Mouse (Mus musculus): ENCODE measurements around the gene Ell.

The Ell gene

DNA sequence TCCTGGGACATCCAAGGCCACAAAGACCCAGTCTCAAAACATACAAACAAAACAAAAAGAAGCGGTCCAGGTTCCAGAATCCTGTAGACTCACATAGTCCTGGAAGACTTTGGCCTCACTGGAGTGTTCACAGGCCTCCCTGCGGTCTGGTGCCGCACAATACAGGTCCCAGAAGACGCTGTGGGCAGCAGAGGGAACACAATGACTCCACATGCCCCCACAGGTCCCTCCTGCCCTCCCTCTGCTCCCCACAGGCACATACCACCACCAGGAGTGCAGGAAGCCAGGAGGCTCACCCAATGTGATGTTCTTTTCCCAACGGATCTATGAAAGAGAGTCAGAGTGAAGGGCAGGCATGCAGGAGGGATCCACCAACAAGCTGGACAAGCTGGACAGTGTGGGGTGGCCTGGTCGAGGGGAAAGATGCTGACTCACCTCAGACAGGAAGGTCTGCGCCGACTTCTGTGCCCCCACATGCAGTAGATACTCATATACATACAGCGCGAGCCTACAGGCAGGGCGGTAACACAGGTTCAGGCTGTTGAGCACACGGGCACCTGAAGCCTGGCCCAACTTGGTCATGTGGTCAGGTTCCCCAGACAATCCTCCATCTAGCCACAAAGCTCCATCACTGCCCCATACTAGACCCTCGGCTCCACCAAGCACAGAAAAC, 63.0 kb downstream of the Ell start:
- in situ Hi-C loops (cut with MboI; ENCODE audit: low pct_unique_long_range_greater_than_20kb in 1 of 2, low sequenced_read_pairs in 2 of 2, unreplicated experiment in 1 of 2) = no loop called here

DNA sequence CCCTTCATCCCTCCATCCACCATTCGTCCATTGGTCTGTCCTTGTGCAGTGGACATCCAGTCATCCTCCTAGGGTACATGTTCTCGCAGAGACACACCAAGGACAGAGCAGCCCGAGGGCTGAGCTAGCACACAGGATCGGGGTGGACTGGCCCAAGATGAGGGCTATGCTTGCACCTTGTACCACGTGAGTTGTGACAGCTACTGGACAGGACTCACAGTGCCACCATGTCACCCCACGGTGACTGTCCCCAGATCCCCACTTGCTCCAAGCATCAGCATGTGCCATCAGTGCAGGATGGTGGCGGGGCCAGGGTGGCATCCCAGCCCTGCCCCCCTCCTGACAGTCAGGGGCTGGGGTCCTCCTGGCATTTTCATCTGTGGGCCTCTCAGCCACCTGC, 65.3 kb downstream of the Ell start:
- in situ Hi-C loops (cut with MboI; ENCODE audit: low pct_unique_long_range_greater_than_20kb in 1 of 2, low sequenced_read_pairs in 2 of 2, unreplicated experiment in 1 of 2) = no loop called here

DNA sequence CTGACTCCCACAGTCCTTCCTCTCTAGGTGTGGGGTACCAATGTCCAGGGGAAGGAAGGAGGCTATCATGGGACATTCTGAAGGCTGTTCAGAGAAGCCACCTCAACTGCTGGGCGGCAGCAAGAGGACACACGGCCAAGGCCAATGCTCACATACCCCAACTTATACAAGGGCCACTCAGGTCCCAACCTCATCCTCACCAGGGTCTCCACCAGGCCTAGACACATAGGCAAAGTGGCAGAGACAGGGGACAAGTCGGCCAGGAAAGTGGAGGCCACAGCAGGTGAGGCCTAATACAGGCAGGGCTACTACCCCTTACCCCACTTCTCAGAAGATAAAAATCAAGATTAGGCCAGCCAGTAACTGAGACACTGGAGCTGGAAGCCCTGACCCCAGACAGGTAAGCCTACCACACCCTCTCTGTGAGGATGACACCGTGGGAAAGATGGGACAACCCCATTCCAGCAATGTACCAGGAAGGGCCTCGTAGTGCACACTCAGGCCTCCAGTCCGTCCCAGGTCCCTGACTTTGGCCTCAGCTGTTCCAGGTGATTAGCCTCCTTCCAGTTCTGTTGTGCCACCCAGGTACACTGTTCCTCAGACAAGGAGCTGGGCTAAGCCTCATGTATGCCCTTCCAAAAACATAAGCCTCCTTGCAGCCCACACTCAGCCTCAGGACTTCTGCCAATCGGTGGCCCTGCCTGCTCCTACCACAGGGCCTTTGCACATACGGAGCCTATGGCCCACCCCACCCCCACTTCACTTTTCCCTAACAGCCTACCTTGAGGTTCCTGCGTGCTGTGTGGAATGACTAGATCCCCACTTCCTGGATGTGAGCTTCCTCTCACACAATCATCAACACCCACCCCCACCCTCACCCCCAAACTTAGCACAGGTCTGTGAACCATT, 66.9 kb downstream of the Ell start:
- in situ Hi-C loops (cut with MboI; ENCODE audit: low pct_unique_long_range_greater_than_20kb in 1 of 2, low sequenced_read_pairs in 2 of 2, unreplicated experiment in 1 of 2) = no loop called here

DNA sequence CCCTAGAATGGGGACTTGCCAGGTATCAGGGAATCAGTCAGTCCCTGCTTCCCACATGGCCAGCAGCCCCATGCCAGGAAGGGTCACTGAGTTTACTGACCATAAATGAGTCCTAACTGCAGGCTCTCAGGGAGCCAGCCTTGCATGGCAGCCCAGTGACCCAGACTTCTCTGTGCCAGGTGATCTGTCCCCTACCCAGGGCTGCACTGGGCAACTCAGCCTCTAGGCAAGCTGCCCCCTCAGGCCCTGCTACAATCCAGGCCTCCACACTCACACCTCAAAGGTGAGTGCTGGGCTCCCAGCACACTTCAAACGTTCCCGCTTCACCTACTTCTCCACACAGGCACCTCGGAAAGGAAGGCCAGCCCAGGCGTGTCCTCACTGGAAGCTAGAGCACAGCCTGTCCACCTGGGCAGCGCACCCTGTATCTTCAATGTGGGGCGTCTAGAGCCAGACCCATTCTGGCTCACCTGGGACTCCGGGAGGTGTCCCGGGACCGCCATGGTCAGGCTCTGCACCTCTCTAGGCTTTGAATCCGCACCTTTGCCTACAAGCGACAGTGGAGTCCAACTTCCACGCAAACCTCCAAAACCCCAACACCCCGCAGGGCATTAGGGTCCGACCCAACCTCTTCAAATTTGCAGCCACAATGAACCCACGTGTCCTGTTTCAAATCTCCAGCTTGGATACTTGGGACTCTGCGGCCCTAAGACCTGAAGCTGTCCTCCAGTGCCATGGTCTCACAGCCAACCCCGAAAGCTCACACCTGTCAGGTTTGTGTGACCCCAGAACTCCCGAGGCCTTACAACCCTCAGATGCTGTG, 67.7 kb downstream of the Ell start:
- in situ Hi-C loops (cut with MboI; ENCODE audit: low pct_unique_long_range_greater_than_20kb in 1 of 2, low sequenced_read_pairs in 2 of 2, unreplicated experiment in 1 of 2) = no loop called here

DNA sequence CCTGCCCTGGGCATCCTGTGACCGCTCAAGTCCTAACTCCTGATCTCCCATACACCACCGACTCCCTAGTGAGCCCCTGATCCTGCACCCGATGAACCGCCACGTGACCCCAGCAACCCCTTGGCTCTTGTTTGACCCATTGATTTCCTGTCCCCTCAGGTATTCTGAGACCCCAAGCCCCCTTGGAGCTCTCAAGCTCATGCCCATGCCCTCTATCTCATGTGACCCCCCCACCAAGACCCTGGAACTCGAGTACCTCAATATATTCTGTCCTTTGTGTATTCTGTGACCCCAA, 68.3 kb downstream of the Ell start:
- in situ Hi-C loops (cut with MboI; ENCODE audit: low pct_unique_long_range_greater_than_20kb in 1 of 2, low sequenced_read_pairs in 2 of 2, unreplicated experiment in 1 of 2) = no loop called here

DNA sequence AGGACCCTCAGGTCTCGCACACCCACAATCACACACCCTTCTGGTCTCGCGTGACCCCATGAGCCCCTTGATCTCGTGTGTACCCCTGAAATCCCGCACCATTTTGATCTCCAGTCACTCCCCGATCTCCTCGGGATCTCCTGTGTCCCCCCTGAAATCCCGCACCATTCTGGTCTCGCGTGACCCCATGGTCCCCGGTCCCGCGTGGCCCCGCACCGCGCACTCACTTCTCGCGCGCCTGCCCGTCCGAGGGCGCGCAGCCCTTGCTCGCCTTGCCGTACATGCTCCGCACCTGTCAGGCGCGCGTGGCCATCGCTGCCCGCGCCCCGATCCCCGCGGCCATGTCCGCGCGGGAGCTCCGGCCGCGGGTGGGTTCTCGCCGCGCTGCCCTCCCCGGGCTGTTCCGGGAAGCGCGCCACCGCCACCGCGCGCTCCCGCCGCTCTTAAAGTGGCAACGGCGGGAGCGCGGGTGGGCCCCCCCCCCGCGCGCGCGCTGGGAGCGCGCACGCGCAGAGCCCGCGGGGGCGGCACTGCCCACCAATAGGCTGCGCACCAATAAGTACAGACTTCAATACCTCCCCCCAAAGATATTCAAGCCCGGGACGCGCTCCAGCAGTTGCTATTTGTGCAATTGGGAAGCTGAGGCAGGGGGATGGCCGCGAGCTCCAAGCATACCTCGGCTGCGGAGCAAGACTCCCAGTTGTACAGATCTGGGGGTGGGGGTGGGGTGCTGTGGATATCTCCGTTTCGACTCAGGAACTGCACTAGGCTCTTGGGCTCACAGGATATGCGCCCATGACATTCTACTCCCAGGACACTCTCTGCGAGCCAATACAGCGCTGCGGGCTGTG, 68.9 kb downstream of the Ell start:
- in situ Hi-C loops (cut with MboI; ENCODE audit: low pct_unique_long_range_greater_than_20kb in 1 of 2, low sequenced_read_pairs in 2 of 2, unreplicated experiment in 1 of 2) = no loop called here

DNA sequence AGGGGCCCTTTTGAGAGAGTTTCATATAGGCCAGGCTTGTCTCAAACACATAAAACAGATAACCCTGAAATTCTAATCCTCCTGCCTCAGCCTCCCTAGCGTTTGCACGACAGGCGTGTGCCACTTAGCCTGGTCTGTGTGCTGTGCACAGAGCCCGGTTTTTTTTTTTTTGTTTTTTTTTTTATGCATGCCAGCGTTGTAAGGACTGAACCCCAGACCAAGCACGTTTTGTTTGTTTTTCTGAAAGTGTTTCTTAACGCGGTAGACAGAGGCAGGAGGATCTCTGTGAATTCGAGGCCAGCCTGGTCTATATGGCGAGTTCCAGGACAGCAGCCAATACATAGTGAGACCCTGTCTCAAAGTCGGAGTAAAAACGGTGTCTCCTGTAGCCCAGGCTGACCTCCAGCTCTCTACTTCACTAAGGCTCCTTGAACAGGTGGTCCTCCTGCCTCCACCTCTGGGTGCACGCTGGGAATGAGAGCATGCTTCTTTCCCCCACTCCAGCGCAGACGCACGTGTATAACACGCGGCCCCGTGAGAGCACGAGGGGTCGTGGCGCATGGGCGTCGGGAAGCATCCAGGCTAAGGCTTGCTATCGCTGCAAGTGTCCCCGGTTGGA, 69.6 kb downstream of the Ell start, which contains the start of gene Ssbp4:
Gene Ssbp4, minus strand, starts transcription at position 124 of the 619 bp plus-strand sequence.
- in situ Hi-C loops (cut with MboI; ENCODE audit: low pct_unique_long_range_greater_than_20kb in 1 of 2, low sequenced_read_pairs in 2 of 2, unreplicated experiment in 1 of 2) = no loop called here

DNA sequence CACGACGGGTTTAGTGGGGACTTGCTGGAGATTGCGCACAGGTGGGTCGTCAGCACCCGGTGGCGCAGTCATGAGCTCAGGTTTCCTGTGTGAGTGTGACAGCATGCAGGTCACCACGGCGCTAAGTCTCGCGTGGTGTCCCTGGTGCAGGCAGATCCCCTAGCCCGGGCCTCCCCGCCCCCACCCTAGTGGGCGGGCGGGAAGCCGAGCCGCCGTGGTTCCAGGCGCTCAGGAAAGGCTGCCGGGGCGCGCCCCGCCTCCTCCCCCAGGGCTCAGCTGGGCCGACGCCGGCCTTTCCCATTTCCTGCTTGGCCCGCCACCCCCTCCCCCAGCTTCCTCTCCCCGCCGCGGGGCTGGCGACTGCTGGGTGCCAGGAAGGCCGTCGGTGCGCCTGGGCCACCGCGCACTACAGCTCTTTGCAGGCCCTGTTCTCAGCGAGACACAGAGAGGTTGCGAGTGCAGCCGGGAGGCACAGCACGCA, 70.2 kb downstream of the Ell start:
- in situ Hi-C loops (cut with MboI; ENCODE audit: low pct_unique_long_range_greater_than_20kb in 1 of 2, low sequenced_read_pairs in 2 of 2, unreplicated experiment in 1 of 2) = no loop called here

DNA sequence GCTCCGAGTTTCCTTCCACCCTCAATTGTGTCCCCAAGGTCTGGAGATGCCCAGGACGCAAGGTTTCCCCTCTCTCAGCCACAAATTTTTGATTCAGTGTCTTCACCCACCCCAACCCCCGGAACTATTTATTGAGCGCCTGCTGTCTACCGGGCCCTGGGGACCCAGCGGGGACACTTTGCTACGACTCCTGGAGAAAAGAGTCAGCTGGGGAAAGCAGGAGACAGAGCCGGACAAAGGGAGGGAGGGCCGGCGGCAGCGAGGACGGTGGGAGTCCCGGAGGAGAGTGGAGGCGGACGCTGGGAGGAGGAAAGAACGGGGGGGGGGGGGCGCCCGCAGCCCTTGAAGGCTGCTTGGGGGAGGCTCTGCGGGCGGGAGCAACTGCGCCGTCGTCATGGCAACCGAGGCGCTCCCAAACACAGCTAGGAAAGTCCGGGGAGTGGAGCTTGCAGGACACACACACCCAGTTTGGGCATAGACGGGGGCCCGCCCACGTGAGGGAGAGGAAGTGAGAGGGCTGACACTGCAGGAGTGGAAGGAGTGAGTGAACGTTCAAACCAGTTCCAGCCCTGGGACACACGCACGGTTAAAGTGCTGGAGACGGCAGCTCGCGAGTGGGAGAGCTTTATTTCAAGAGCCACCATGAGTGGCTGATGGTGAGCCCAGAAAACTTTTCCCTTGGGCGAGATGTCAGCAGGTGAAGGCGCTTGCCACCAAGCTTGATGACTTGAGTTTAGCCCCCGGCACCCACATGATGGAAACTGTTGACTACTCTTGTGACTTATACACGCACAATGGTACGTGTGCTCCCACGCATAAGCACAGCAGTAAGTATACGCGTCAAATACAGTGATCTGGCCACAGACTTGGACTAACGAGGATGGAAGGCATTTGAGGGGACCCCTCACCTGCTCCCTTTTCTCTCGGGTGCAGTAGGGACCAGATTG, 70.9 kb downstream of the Ell start:
- in situ Hi-C loops (cut with MboI; ENCODE audit: low pct_unique_long_range_greater_than_20kb in 1 of 2, low sequenced_read_pairs in 2 of 2, unreplicated experiment in 1 of 2) = no loop called here

DNA sequence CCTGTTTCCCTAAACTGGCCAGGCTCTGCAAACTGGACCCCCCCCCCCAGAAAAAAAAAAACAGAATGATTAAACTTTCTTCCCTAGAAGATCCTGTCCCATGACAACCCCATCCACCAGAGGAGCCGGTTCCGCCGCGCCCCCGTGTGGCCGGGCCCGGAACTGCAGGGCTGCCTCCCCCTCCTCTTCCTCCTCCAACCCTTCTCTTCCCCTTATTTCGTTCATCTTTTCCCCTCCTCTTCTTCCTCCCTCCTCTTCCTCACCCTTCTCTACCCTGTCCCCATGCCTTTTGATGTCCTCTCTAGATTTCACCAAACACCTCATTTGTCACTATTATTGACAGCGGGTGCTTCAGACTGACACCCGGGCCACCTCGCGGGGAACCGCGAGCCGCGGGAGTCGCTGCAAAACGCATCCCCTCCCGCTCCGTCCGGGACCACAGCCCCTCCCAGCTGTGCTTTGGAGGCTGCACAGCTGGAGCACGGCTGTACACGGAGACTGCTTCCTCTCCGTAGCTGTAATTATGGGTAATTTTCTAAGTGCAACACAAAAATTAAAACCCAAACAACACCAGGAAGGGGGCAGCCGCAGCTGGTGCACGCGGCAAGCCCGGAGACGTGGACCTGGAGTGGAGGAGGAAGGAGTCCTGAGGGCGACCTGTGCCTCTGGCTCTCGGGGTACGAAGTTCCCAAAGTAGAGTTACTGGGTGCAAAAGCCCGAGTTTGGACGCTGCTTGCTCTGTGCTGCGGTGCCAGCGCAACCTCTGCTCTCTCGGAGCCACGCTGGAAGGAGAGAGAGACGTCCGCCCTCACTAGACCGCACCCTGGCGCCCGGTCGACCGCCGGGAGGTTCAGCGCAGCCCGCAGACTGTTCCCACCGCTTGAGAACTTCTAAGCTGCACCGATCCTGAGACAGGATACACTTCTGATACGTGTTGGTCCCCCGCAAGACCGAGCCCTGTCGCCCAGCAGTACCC, 71.8 kb downstream of the Ell start:
- in situ Hi-C loops (cut with MboI; ENCODE audit: low pct_unique_long_range_greater_than_20kb in 1 of 2, low sequenced_read_pairs in 2 of 2, unreplicated experiment in 1 of 2) = no loop called here

DNA sequence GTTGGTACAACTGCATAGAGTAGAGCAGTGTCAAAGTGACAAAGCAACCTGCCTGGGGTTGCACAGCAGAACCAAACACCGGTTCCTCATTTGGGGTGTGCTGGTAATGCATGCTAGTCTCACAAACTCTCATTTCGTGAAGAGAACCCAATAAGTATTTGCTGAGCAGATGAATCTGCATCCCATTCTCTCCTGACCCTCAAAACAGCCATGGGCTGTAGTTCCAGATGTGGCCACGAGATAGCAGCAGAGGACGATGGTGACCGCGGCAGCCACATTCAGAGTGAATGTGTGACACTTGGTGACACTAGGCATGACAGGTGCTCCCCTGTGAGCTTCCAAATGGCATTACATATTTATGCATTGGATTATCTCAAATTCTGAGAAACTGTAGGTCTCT, 72.6 kb downstream of the Ell start:
- in situ Hi-C loops (cut with MboI; ENCODE audit: low pct_unique_long_range_greater_than_20kb in 1 of 2, low sequenced_read_pairs in 2 of 2, unreplicated experiment in 1 of 2) = no loop called here

DNA sequence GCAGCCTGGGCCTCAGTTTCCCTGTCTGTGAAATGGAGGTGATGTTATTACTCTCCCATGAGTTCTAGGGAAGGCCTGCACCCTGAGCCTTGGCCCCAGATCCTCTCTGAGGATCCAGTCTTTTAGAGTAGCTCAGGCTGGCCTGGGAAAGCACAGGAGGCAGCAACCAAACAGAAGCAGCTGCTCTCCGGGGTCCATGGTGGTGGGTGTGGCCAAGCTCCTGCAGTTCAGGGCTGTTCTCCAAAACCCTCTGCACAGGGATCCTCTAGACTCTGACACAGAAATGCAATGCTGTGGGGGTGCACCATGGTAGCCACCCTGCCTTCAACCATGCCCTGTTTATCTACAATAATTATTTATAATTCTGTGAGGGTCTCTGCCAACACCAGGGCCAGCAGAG, 74.5 kb downstream of the Ell start:
- in situ Hi-C loops (cut with MboI; ENCODE audit: low pct_unique_long_range_greater_than_20kb in 1 of 2, low sequenced_read_pairs in 2 of 2, unreplicated experiment in 1 of 2) = no loop called here

DNA sequence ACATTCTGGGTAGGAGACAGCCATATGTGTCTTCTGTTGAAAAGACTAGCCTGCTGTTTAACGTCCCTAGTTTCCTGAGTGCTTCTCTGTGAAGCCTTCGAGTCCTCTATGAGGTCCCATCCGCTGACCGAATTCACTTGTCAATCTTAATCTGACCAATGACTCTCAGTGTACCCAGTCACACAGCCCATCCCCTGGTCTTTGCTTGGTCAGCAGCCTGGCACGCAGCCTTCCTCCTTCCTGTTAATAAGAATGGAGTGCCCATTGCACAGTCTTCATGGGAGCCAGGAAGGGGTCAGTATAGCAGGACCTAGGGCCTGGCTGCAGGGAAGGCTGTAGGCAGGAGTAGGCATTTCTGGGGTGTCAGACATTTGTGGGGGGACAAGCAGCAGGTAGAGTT, 75.2 kb downstream of the Ell start:
- in situ Hi-C loops (cut with MboI; ENCODE audit: low pct_unique_long_range_greater_than_20kb in 1 of 2, low sequenced_read_pairs in 2 of 2, unreplicated experiment in 1 of 2) = no loop called here

DNA sequence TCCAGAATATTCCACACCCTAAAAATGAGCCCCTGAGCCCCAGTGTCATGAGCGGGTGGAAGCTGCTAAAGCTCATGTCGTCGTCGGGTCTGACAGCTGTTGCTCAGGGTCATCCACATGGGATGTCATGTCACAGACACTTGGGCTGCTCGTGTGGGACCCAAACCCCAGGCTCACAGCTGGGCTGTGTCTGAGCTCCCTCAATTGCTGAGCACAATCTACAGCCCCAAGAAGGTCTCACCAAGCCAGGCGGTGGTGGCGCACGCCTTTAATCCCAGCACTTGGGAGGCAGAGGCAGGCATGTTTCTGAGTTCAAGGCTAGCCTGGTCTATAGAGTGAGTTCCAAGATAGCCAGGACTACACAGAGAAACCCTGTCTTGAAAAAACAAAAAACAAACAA, 76.0 kb downstream of the Ell start:
- in situ Hi-C loops (cut with MboI; ENCODE audit: low pct_unique_long_range_greater_than_20kb in 1 of 2, low sequenced_read_pairs in 2 of 2, unreplicated experiment in 1 of 2) = no loop called here

DNA sequence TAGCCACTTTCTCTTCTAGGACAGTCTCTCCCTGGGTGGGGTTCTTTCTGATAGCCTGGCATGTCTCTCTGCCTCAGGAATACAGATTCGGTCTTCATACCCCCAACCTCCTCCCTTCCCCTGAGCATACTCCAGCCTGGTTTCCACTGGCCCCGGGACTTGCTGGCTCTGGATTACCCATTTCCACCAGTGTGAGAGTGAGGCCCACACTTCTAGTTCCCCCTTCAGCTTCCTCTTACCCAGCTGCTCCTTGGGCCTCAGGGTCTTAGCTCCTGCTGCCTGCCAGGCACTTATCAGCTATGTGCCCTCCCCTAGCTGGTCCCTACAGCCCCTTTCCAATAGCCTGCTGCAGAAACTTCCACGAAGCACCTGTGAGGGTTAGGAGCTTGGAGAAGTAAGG, 76.6 kb downstream of the Ell start, which contains the start of gene Lrrc25:
Gene Lrrc25, plus strand, starts transcription at position 262 of the 400 bp plus-strand sequence.
- in situ Hi-C loops (cut with MboI; ENCODE audit: low pct_unique_long_range_greater_than_20kb in 1 of 2, low sequenced_read_pairs in 2 of 2, unreplicated experiment in 1 of 2) = no loop called here

DNA sequence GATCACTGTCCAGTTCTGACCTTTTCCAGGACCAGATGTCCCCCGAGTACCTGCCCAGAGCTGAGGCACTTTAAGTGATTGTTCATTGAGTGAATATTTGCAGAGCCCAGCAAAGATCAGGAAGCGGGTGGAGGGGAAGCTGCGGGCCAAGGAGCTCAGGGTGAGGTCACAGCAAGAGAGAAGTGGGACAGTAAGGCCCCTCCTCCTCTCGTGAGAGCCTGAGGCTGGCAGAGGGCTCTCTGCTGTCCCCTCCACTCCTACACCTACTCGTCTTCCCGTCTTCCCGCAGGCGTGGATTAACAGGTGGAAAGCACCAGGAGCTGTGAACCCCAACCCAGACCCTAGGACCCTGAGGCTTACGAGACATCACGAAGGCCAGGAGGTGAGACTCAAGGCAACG, 77.4 kb downstream of the Ell start:
- in situ Hi-C loops (cut with MboI; ENCODE audit: low pct_unique_long_range_greater_than_20kb in 1 of 2, low sequenced_read_pairs in 2 of 2, unreplicated experiment in 1 of 2) = no loop called here

All from mouse embryonic stem cell (cell line).